Mouse (Mus musculus) C2C12 (cell line): Measurements from ENCODE around the gene Stk10.

Source experiments
- CTCF ChIP-seq: IDR thresholded peaks from one replicate; pipeline ENCODE4 v1.5.1; 2011; ENCODE audit not compliant: control insufficient read depth, insufficient read depth, insufficient read length
- MAX ChIP-seq: IDR thresholded peaks from one replicate; pipeline ENCODE4 v1.6.1; 2011; ENCODE audit warnings: mild to moderate bottlenecking, control low read depth
- MYOD1 ChIP-seq: IDR thresholded peaks from one replicate; pipeline ENCODE4 v1.6.1; 2011; ENCODE audit warnings: low read depth; ENCODE audit not compliant: control insufficient read depth, insufficient read length
- USF1 ChIP-seq: IDR thresholded peaks from one replicate; pipeline ENCODE4 v1.6.1; 2011; ENCODE audit warnings: low read depth, mild to moderate bottlenecking, control low read depth, moderate library complexity

DNA sequence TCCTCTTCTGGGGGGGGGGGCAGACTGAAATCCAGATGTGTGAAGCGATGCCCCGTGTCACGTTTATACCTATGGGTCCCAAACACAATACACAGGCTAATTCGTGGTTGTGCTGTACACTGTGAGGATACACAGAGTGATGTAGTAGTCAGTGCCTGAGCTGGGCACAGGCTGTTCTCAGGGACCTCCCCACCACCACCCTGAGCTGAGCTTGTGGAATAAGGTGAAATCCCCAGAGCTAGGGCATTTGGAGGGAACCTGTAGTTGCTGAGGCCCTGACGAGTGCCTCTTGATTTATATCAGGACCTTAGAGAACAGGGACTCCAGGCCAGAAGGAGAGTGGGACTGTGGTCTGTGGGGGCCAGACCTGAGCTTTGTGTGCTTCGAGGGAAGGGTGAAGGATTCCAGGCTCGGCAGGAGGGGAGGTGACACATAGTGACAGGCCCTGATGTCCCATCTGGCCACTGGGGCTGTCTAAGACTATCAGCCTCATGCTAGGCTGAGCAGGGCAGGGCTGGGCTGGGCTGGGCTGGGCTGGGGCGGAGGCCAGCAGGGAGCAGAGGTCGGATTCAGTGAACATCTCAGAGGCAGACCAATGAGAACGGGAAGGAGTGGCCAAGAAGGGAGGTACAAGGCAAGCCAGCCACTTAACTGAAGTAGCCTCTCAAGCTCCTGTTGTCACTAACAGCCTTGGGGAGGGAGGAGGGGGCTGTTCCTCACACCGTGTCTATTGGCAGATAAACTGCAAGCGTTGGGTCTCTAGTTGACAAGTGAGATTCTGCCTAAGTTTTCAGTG is 68.6 kb downstream of the Stk10 start:
- TF ChIP-seq CTCF, result no peak
- TF ChIP-seq MYOD1, result no peak
- TF ChIP-seq MAX, result no peak
- no peak for TF ChIP-seq USF1
